Mouse (Mus musculus): ENCODE measurements around the gene Noc4l. TPM values are rescaled to one million over a fixed set of nuclear protein-coding genes. Genes with fewer than 3 reads are reported as not detected.

Noc4l gene
- polyA plus RNA-seq (2021): 42.0 TPM

- no peaks in the 10 kb centered on the region for H3K27me3 ChIP-seq
- peak; percentile 70 for ATAC-seq
- CTCF ChIA-PET: interaction anchor here (0.7 to 3.0 kb wide), 2 partner anchors 14 to 18 kb away, joined by 3 to 11 read pairs; no protein-coding TSS in a partner anchor
- no peak for TF ChIP-seq CTCF (IDR thresholded peaks at IDR 0.05)
- DNase-seq (ENCODE audit: low read depth, low spot score): peak; percentile 65
- in situ Hi-C loops (cut with MboI; ENCODE audit: low pct_unique_long_range_greater_than_20kb): no loop called here
- POLR2A ChIA-PET: interaction anchor here (0.7 to 1.8 kb wide), 4 partner anchors 18 to 155 kb away, joined by 3 to 4 read pairs (median 3); partner anchors contain the start of gene Ep400
Observed at GRCm38 (mm10) chr5:110652719-110653648, at the start of gene Noc4l, which contains the start of gene Ddx51. Gene Noc4l (minus strand): TSS chr5:110653417. Gene Ddx51 (plus strand): TSS chr5:110653451.

GRCm38 (mm10) chr5:110698617-110699016, 45.4 kb upstream of the Noc4l start:
- no peak for TF ChIP-seq CTCF (IDR thresholded peaks at IDR 0.05)
- DNase-seq (ENCODE audit: low read depth, low spot score) (no peak), ATAC-seq (no peak)
- POLR2A ChIA-PET: interaction anchor here (0.5 kb wide), 1 partner anchor 22 kb away, joined by 4 read pairs; no protein-coding TSS in a partner anchor
- CTCF ChIA-PET: interaction anchor here (1.2 kb wide), 1 partner anchor 13 kb away, joined by 5 read pairs; no protein-coding TSS in a partner anchor
- in situ Hi-C loops (cut with MboI; ENCODE audit: low pct_unique_long_range_greater_than_20kb): no loop called here
- H3K27me3 ChIP-seq: no peaks in the 10 kb centered on the region

- ATAC-seq (no peak), DNase-seq (ENCODE audit: low read depth, low spot score) (no peak)
- in situ Hi-C loops (cut with MboI; ENCODE audit: low pct_unique_long_range_greater_than_20kb): no loop called here
- no peak for TF ChIP-seq CTCF (IDR thresholded peaks at IDR 0.05)
- POLR2A ChIA-PET: interaction anchor here (1.0 kb wide), 1 partner anchor 24 kb away, joined by 3 read pairs; no protein-coding TSS in a partner anchor
- no peaks in the 10 kb centered on the region for H3K27me3 ChIP-seq
- CTCF ChIA-PET: interaction anchor here (1.5 to 2.4 kb wide), 2 partner anchors 11 to 18 kb away, joined by 5 to 9 read pairs; no protein-coding TSS in a partner anchor
Observed at GRCm38 (mm10) chr5:110682041-110682440, 28.8 kb upstream of the Noc4l start.

GRCm38 (mm10) chr5:110665486-110666121, 12.4 kb upstream of the Noc4l start:
- in situ Hi-C loops (cut with MboI; ENCODE audit: low pct_unique_long_range_greater_than_20kb): no loop called here
- H3K27me3 ChIP-seq: no peaks in the 10 kb centered on the region
- no peak for ATAC-seq
- POLR2A ChIA-PET: no interaction called here
- no peak for TF ChIP-seq CTCF (IDR thresholded peaks at IDR 0.05)
- CTCF ChIA-PET: no interaction called here
- no peak for DNase-seq (ENCODE audit: low read depth, low spot score)

- in situ Hi-C loops (cut with MboI; ENCODE audit: low pct_unique_long_range_greater_than_20kb): no loop called here
- TF ChIP-seq CTCF (IDR thresholded peaks at IDR 0.05): no peak
- H3K27me3 ChIP-seq: no peaks in the 10 kb centered on the region
- POLR2A ChIA-PET: interaction anchor here (1.4 kb wide), 1 partner anchor 8 kb away, joined by 5 read pairs; no protein-coding TSS in a partner anchor
- CTCF ChIA-PET: interaction anchor here (0.8 kb wide), 1 partner anchor 17 kb away, joined by 5 read pairs; no protein-coding TSS in a partner anchor
- DNase-seq (ENCODE audit: low read depth, low spot score) (no peak), ATAC-seq (no peak)
Observed at GRCm38 (mm10) chr5:110664750-110665269, 11.6 kb upstream of the Noc4l start.

GRCm38 (mm10) chr5:110664041-110664440, 10.8 kb upstream of the Noc4l start:
- ATAC-seq: no peak
- in situ Hi-C loops (cut with MboI; ENCODE audit: low pct_unique_long_range_greater_than_20kb): no loop called here
- TF ChIP-seq CTCF (IDR thresholded peaks at IDR 0.05): no peak
- no peaks in the 10 kb centered on the region for H3K27me3 ChIP-seq
- DNase-seq (ENCODE audit: low read depth, low spot score): no peak
- CTCF ChIA-PET: interaction anchor here (0.8 kb wide), 1 partner anchor 17 kb away, joined by 5 read pairs; no protein-coding TSS in a partner anchor
- POLR2A ChIA-PET: interaction anchor here (1.4 kb wide), 1 partner anchor 9 kb away, joined by 5 read pairs; no protein-coding TSS in a partner anchor

GRCm38 (mm10) chr5:110659682-110660081, 6.5 kb upstream of the Noc4l start:
- ATAC-seq (no peak), DNase-seq (ENCODE audit: low read depth, low spot score) (no peak)
- in situ Hi-C loops (cut with MboI; ENCODE audit: low pct_unique_long_range_greater_than_20kb): no loop called here
- ChIA-PET CTCF (interaction anchor here (1.2 to 2.0 kb wide), 3 partner anchors 12 to 20 kb away, joined by 3 to 8 read pairs (median 3); no protein-coding TSS in a partner anchor), POLR2A (interaction anchor here (1.7 kb wide), 1 partner anchor 12 kb away, joined by 6 read pairs; no protein-coding TSS in a partner anchor)
- no peak for TF ChIP-seq CTCF (IDR thresholded peaks at IDR 0.05)
- H3K27me3 ChIP-seq: no peaks in the 10 kb centered on the region

- in situ Hi-C loops (cut with MboI; ENCODE audit: low pct_unique_long_range_greater_than_20kb): no loop called here
- POLR2A ChIA-PET: interaction anchor here (1.2 to 1.8 kb wide), 2 partner anchors 17 to 156 kb away, joined by 3 to 4 read pairs; no protein-coding TSS in a partner anchor
- ATAC-seq: peak; percentile 23
- no peaks in the 10 kb centered on the region for H3K27me3 ChIP-seq
- TF ChIP-seq CTCF (IDR thresholded peaks at IDR 0.05): no peak
- CTCF ChIA-PET: interaction anchor here (0.7 to 3.0 kb wide), 2 partner anchors 14 to 17 kb away, joined by 3 to 11 read pairs; no protein-coding TSS in a partner anchor
- DNase-seq (ENCODE audit: low read depth, low spot score): no peak
Observed at GRCm38 (mm10) chr5:110653686-110654085, 469 bp upstream of the Noc4l start.

- TF ChIP-seq CTCF (IDR thresholded peaks at IDR 0.05): no peak
- no peak for DNase-seq (ENCODE audit: low read depth, low spot score)
- no peaks in the 10 kb centered on the region for H3K27me3 ChIP-seq
- POLR2A ChIA-PET: no interaction called here
- CTCF ChIA-PET: interaction anchor here (1.0 kb wide), 1 partner anchor 152 kb away, joined by 4 read pairs; no protein-coding TSS in a partner anchor
- in situ Hi-C loops (cut with MboI; ENCODE audit: low pct_unique_long_range_greater_than_20kb): no loop called here
- no peak for ATAC-seq
Observed at GRCm38 (mm10) chr5:110646377-110646776, 6.8 kb downstream of the Noc4l start.

- TF ChIP-seq CTCF (IDR thresholded peaks at IDR 0.05): peak; percentile 90
Observed at GRCm38 (mm10) chr5:110639459-110639858, 13.8 kb downstream of the Noc4l start.

More at GRCm38 (mm10) chr5:110639459-110639858, 13.8 kb downstream of the Noc4l start:
- ChIA-PET POLR2A (no interaction called here), CTCF (interaction anchor here (0.7 to 5.6 kb wide), 15 partner anchors 11 to 630 kb away, joined by 3 to 67 read pairs (median 3); partner anchors contain the start of genes Ddx51 and Noc4l)
- ATAC-seq: no peak
- peak; percentile 22 for DNase-seq (ENCODE audit: low read depth, low spot score)
- in situ Hi-C loops (cut with MboI; ENCODE audit: low pct_unique_long_range_greater_than_20kb): loop anchor here (5.0 kb wide), 1 partner anchor 147 kb away; no protein-coding TSS in a partner anchor
- H3K27me3 ChIP-seq: no peaks in the 10 kb centered on the region
